Mouse (Mus musculus) myocyte (in vitro differentiated cells): ENCODE data around the gene Zfp598.

Experiments used
- E2F4 ChIP-seq: IDR thresholded peaks from one replicate; pipeline ENCODE4 v1.6.1; 2011; ENCODE audit warnings: mild to moderate bottlenecking, control low read depth, moderate library complexity; ENCODE audit not compliant: insufficient read depth
- MAX ChIP-seq: IDR thresholded peaks from one replicate; pipeline ENCODE4 v1.6.1; 2011; ENCODE audit warnings: low read depth, mild to moderate bottlenecking, control low read depth
- POLR2A ChIP-seq: IDR thresholded peaks from one replicate; pipeline ENCODE4 v1.6.1; 2011; ENCODE audit warnings: low read depth, mild to moderate bottlenecking, control low read depth, moderate library complexity; ENCODE audit not compliant: insufficient read length
- POLR2AphosphoS2 ChIP-seq: IDR thresholded peaks from one replicate; pipeline ENCODE4 v1.6.1; 2011; ENCODE audit warnings: low read depth, control low read depth; ENCODE audit not compliant: insufficient read length
- SRF ChIP-seq: IDR thresholded peaks from one replicate; pipeline ENCODE4 v1.6.1; 2011; ENCODE audit warnings: low read depth; ENCODE audit not compliant: control insufficient read depth, insufficient read length
- TCF3 ChIP-seq: IDR thresholded peaks from one replicate; pipeline ENCODE4 v1.6.1; 2011; ENCODE audit warnings: low read depth, control low read depth; ENCODE audit not compliant: insufficient read length
- USF1 ChIP-seq: IDR thresholded peaks from one replicate; pipeline ENCODE4 v1.6.1; 2011; ENCODE audit warnings: low read depth, mild to moderate bottlenecking, control low read depth, moderate library complexity

DNA sequence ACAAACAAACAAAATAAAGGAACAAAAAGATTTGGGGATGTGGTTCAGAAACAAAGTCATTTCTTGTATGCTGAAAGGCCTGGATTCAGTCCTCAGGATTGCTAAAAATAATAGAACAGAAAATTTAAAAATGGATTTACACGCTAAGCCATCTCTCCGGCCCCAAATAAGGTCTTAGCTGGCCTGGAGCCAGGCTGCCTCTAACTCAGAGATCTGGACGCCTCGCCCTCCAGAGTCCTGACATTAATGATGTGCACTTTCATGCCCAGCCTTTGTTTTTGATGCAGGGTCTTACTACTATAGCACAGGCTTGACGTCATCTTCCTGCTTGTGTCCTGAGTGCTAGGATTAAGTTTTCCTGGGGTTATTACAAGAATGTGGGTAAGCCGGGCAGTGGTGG is 59.6 kb downstream of the Zfp598 start:
- TF ChIP-seq POLR2AphosphoS2 = no peak
- TF ChIP-seq POLR2A = no peak
- TF ChIP-seq TCF3 = no peak
- TF ChIP-seq SRF = no peak
- no peak for TF ChIP-seq MAX
- no peak for TF ChIP-seq USF1
- TF ChIP-seq E2F4 = no peak
